Mouse (Mus musculus) limb, embryonic 12.5 days (tissue): ENCODE measurements around the gene Abhd2. TPM values are rescaled to one million over a fixed set of nuclear protein-coding genes. Genes with fewer than 3 reads are reported as not detected.
"Not testable (repeated sequence)": the region's sequence is repeated elsewhere in the genome, so short reads cannot be mapped to it uniquely, and the experiment has no call there.

Experiments used
- ATAC-seq: fragments of 200-750 bp; cut with Nextera tagmentation; 2 replicates; pipeline ENCODE4 v1.8.0; 2017; ENCODE audit warnings: low read depth, moderate TSS enrichment; ENCODE audit not compliant: insufficient number of reproducible peaks, insufficient read depth, low FRiP score, low TSS enrichment
- H3K27ac ChIP-seq: fragments of 300-500 bp; sonication (generic); 2 replicates; pipeline ENCODE4 v1.5.1; 2016; ENCODE audit warnings: mild to moderate bottlenecking, moderate library complexity
- H3K27me3 ChIP-seq: fragments of 300-500 bp; sonication (generic); 2 replicates; pipeline ENCODE4 v1.6.1; 2016; ENCODE audit warnings: mild to moderate bottlenecking, moderate library complexity
- H3K36me3 ChIP-seq: fragments of 300-500 bp; sonication (generic); 2 replicates; pipeline ENCODE4 v1.6.1; 2016; ENCODE audit warnings: mild to moderate bottlenecking, moderate library complexity
- H3K4me1 ChIP-seq: fragments of 300-500 bp; sonication (generic); replicated peaks from 2 replicates; pipeline ENCODE4 v1.6.1; 2016
- H3K4me2 ChIP-seq: fragments of 300-500 bp; sonication (generic); 2 replicates; pipeline ENCODE4 v1.6.1; 2016; ENCODE audit warnings: mild to moderate bottlenecking, moderate library complexity
- H3K4me3 ChIP-seq: fragments of 300-500 bp; sonication (generic); replicated peaks from 2 replicates; pipeline ENCODE4 v1.5.1; 2016; ENCODE audit warnings: mild to moderate bottlenecking
- H3K9ac ChIP-seq: fragments of 300-500 bp; sonication (generic); replicated peaks from 2 replicates; pipeline ENCODE4 v1.6.1; 2016; ENCODE audit warnings: mild to moderate bottlenecking, moderate library complexity
- H3K9me3 ChIP-seq: fragments of 300-500 bp; sonication (generic); 2 replicates; pipeline ENCODE4 v1.6.1; 2016; ENCODE audit warnings: mild to moderate bottlenecking, moderate library complexity
- WGBS: fragments of 180-500 bp; shearing (Covaris S2); methylation state at CpG from one replicate; pipeline ENCODE4 v1.1.7; 2016; 5-methylcytosine and 5-hydroxymethylcytosine counted together
- polyA plus RNA-seq: library from polyadenylated mRNA; unstranded; fragments of >200 nt; fragmentation: Nextera tagmentation; extraction: Ambion mirVana; gene quantifications from 2 replicates; pipeline ENCODE4 v1.2.1, GENCODE M21; 2016

Abhd2 gene
- polyA plus RNA-seq, 1 experiment from 2014 or later: 8.5 TPM

DNA sequence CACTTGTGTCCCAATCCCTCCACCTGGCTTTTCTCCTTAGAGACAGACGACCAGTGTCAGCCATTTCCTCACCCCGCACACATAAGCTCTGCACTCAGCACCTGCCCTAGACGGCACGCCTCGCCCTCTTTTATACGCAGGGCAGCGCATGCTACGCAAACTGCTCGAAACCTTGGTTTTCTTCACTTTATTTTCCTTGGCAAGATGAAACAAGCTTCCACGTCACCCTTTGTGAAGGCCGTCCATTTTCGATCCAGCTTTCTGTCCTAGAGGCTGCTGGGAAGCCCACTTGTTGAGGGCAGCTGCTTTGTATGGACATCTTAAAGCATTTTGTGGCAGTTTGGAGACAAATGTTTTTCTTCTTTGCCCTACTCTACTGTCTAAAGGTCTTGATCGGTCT, 5.4 kb downstream of the Abhd2 start:
- Histone ChIP-seq H3K36me3 (peaks cover 5% of the 10 kb centered on the region; the same call in 1 of the 2 replicates), H3K4me1 (peaks cover 50% of the 10 kb centered on the region), H3K27me3 (no peaks in the 10 kb centered on the region), H3K27ac (no peak overlapping the region), H3K9me3 (no peaks in the 10 kb centered on the region), H3K9ac (no peak overlapping the region), H3K4me3 (no peak overlapping the region), H3K4me2 (no peak overlapping the region)
- 85% methylated on average over 13 of the region's 13 CpGs for WGBS
- ATAC-seq: no peak

DNA sequence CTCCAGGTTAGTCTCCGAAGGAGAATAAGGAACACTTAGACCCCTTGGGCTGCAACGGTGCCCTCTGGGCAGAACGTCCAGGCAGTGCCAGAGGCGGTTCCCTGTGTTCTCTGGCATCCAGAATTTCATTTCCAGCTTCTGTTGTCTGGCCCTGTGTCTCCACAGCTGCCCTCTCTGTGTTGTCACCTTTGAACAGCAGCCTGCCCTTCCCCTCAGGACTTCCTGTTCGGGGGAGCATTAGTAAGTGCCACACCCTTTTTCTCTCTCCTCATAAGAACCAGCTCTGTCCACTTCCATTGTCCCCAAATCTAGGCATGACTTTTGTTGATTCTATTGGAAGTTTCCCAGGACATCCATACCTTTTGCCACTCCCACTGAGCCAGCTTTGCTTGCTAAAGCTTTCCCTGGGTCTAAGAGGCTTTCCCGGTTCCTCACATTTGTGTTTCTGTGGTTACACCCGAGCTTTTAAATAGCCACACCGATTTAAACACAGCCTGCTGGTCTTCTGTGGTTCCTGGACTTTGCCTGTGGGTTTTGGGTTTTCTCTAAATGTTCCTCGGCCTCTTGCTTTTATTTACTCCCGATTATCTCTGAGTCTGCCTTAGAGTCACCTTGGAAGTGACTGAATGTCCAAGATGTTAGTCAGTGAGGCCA, 6.5 kb downstream of the Abhd2 start:
- peaks cover 5% of the 10 kb centered on the region; the same call in 1 of the 2 replicates for H3K36me3 ChIP-seq
- H3K27me3 ChIP-seq: no peaks in the 10 kb centered on the region
- H3K4me3 ChIP-seq: no peak overlapping the region
- no peak for ATAC-seq
- no peak overlapping the region; the same call in 1 of the 2 replicates for H3K9ac ChIP-seq
- H3K9me3 ChIP-seq: no peaks in the 10 kb centered on the region
- peaks cover 41% of the 10 kb centered on the region for H3K4me1 ChIP-seq
- H3K4me2 ChIP-seq: no peak overlapping the region
- no peak overlapping the region for H3K27ac ChIP-seq
- 69% methylated on average over 10 of the region's 10 CpGs for WGBS

DNA sequence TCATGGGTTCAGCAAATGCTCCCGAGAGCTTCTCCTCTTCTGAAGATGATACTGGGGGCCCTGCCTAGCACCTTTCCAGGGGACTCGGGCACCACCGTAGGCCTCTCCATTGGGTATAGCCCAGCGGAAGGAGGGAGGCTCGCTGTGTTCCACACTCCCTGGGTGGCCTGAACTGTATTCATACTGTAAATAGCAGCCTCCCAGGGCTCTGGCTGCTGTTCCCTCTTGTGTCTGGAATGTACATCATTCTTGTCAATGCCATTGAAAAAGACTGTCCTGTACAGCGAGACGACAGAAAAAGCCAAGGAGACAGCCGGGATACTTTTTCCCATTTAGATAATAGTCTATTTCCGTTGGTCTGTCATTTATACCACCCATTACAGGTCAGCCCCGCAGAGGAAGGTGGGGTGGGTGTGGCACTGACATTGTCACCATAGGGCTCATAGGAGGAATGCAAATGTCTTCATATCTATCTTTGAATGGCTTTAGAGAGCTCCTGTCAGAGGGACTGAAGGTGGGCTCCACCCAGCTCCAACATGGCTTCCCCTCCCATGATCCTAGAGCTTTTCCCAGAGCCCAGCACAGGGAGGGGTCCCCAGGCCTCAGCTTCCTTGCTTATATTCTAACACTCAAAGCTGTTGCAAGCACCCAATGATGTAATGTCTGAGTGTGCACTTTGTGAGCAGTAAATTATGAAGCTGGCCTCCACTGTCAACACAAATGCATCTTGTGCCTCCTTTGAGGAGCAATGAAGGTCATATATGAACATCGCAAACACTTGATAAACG, 10.1 kb downstream of the Abhd2 start:
- Histone ChIP-seq H3K9me3 (no peaks in the 10 kb centered on the region), H3K4me2 (no peak overlapping the region), H3K4me3 (no peak overlapping the region), H3K4me1 (peaks cover 18% of the 10 kb centered on the region), H3K9ac (no peak overlapping the region), H3K27me3 (no peaks in the 10 kb centered on the region), H3K36me3 (peaks cover 5% of the 10 kb centered on the region; the same call in 1 of the 2 replicates), H3K27ac (no peak overlapping the region)
- WGBS: 88% methylated on average over 12 of the region's 12 CpGs
- no peak for ATAC-seq

DNA sequence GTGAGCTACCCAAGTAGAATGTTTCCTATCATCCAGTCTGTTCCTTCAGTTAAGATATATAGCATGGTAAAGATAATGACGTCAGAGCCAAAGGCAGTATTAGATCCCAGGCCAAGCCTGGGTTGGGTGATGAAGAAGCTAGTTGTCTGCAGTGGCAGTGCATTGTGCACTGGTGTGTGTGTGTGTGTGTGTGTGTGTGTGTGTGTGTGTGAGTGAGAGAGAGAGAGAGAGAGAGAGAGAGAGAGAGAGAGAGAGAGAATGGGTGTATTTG, 10.6 kb downstream of the Abhd2 start:
- not testable (repeated sequence) for H3K36me3 ChIP-seq, H3K9ac ChIP-seq, H3K27me3 ChIP-seq, H3K4me3 ChIP-seq, ATAC-seq, H3K4me2 ChIP-seq, H3K27ac ChIP-seq, H3K9me3 ChIP-seq
- peaks cover 15% of the 10 kb centered on the region for H3K4me1 ChIP-seq
- 62% methylated on average over 1 of the region's 1 CpGs for WGBS

DNA sequence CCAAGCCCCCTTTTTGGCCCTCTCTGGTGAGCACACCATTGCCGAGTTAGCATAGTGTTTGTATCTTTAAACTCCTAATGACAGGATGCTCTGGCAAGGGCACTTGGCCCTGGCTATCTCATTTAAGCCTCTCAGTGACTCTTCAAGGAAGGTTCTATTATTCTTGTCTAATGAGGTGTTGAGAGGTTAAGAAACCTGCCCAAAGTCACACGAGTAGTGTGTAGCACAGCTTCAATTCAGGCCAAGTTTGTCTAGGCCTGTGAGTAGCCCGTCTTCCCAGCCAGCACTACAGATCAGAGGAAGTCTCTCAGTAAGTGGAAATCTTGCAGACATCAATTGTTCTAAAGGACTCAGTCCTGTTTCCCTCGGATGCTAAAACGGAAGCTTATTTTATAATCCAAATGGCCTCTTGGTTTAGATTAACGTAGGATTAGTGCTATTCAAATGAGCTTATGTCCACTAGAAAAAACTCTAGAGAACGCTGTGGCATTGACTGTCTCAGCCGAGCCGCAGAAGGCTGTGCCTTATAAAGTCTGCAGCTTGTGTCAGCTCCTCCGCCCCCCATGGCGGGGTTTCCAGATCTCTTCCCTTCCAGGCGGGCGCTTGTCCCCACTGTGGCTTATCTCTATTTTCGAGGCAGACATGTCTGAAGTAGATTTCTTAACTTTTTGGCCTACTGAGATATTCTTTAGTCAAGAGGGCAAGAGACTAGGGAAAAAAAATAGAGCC, 11.3 kb downstream of the Abhd2 start:
- Histone ChIP-seq H3K4me3 (no peak overlapping the region), H3K27me3 (no peaks in the 10 kb centered on the region), H3K9ac (no peak overlapping the region), H3K4me2 (no peak overlapping the region), H3K27ac (no peak overlapping the region), H3K9me3 (no peaks in the 10 kb centered on the region), H3K4me1 (peaks cover 9% of the 10 kb centered on the region), H3K36me3 (peaks cover 5% of the 10 kb centered on the region; the same call in 1 of the 2 replicates)
- no peak for ATAC-seq
- WGBS: 79% methylated on average over 14 of the region's 14 CpGs

DNA sequence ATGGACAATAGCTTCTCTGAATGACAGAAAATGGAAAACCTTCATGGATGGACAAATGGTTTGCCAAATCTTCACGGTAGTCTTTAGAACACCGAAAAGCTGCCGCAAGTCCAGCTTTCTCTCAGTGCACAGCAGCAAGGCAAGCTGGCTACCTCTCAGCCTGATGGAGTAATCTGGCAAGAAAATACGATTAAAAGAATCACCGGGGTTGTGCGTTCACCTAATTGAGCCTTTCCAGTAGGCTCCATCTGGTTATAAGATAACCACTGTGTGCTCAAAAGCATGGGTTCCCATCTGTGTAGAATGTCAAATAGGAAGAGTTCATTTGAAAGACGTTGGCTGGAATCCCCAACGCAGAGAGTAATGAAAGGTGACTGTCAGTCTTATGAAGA, 11.9 kb downstream of the Abhd2 start:
- Histone ChIP-seq H3K36me3 (peaks cover 5% of the 10 kb centered on the region; the same call in 1 of the 2 replicates), H3K9me3 (no peaks in the 10 kb centered on the region), H3K4me2 (no peak overlapping the region), H3K27ac (no peak overlapping the region), H3K4me1 (peaks cover 6% of the 10 kb centered on the region), H3K4me3 (no peak overlapping the region), H3K27me3 (no peaks in the 10 kb centered on the region), H3K9ac (no peak overlapping the region)
- ATAC-seq: no peak
- WGBS: 94% methylated on average over 8 of the region's 8 CpGs

DNA sequence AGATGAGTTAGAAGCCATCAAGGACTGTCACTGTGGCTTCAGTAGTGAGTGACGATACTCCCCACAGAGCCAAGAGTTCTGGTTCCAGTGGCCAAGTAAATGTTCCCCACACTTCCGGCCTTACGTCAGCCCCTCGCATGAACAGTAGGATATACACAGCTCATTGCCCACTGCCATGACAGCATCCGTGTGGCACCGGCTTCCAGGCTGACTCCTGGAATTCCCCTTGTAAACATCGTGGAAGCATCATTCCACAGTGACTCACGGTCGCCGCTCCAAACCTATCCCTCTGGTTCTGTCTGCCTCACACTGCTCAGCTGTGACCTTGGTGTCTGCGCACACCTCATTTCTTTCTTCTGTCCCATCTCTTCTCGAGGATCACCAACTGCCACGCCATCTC, 12.4 kb downstream of the Abhd2 start:
- no peak overlapping the region for H3K9ac ChIP-seq
- H3K27me3 ChIP-seq: no peaks in the 10 kb centered on the region
- no peak overlapping the region for H3K4me2 ChIP-seq
- H3K36me3 ChIP-seq: peaks cover 5% of the 10 kb centered on the region; the same call in 1 of the 2 replicates
- ATAC-seq: no peak
- 90% methylated on average over 13 of the region's 13 CpGs for WGBS
- peaks cover 8% of the 10 kb centered on the region for H3K4me1 ChIP-seq
- no peak overlapping the region for H3K27ac ChIP-seq
- H3K4me3 ChIP-seq: no peak overlapping the region
- H3K9me3 ChIP-seq: no peaks in the 10 kb centered on the region

DNA sequence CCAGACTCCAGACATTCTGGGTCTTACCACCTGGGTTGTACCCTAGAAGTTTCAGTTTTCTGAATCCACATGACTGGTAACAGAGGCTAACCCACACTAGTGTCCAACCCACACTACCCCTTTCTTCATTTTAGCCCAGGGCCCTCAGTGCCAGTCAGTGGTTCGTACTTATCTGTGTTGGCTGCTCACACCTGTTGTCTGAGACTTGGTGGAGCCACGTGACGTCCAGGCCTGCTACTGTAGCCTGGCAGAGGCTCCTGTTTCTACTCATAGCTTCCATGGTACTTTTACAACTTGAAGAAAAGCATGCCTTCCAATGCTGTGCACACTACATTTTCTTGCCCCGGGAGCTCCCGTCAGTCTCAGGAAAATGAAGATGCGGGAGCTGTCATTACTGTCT, 14.2 kb downstream of the Abhd2 start:
- no peak for ATAC-seq
- H3K4me3 ChIP-seq: no peak overlapping the region
- peaks cover 5% of the 10 kb centered on the region; the same call in 1 of the 2 replicates for H3K36me3 ChIP-seq
- H3K9ac ChIP-seq: no peak overlapping the region
- no peak overlapping the region for H3K27ac ChIP-seq
- no peak overlapping the region for H3K4me2 ChIP-seq
- H3K9me3 ChIP-seq: no peaks in the 10 kb centered on the region
- H3K4me1 ChIP-seq: peaks cover 19% of the 10 kb centered on the region
- 87% methylated on average over 6 of the region's 6 CpGs for WGBS
- H3K27me3 ChIP-seq: no peaks in the 10 kb centered on the region

DNA sequence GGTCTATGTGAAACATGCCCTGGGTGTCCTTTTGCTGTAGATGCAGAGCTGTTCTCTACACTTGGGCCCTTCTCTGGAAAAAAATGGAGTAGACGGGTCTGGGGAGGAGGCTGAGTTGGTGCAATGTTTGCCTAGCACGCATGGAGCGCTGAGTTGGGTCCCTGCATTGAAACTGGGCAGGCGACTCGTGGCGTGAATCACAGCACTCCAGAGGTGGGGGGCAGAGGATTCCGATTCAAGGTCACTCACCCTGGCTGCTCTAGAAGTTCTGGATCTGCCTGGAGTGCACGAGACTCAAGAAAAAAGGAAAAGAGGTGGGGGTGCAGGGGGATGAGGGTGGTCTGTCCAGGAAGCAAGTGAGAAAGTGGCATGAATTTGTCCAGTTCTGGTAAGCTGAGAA, 14.9 kb downstream of the Abhd2 start:
- Histone ChIP-seq H3K36me3 (peaks cover 3% of the 10 kb centered on the region; the same call in 1 of the 2 replicates), H3K27ac (no peak overlapping the region), H3K27me3 (no peaks in the 10 kb centered on the region), H3K4me2 (no peak overlapping the region), H3K9me3 (no peaks in the 10 kb centered on the region), H3K4me1 (peaks cover 16% of the 10 kb centered on the region), H3K4me3 (no peak overlapping the region), H3K9ac (no peak overlapping the region)
- ATAC-seq: no peak
- WGBS: 90% methylated on average over 8 of the region's 8 CpGs

DNA sequence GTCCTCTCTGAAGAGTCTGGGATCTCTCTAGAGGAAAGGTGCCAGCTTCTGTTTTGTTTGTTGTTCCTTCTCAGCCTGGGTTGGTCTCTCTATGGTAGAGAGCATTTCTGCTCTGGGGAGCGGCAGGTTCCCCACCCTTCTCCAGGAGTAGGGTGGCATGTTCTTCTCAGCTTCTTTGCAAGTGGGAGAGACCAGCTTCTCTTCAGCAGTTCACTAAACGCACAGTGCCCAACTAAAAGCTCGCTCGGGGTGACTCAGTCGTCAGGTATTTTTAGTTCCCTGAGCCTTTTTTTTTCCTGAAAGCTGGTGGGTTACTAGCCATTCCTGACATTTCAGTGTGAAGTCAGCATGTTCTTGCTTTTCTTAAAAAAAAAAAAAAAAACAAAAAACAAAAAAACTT, 15.4 kb downstream of the Abhd2 start:
- H3K4me3 ChIP-seq: no peak overlapping the region
- H3K4me1 ChIP-seq: peaks cover 14% of the 10 kb centered on the region
- H3K36me3 ChIP-seq: no peaks in the 10 kb centered on the region
- WGBS: 93% methylated on average over 5 of the region's 5 CpGs
- no peaks in the 10 kb centered on the region for H3K9me3 ChIP-seq
- ATAC-seq: no peak
- no peak overlapping the region for H3K4me2 ChIP-seq
- H3K27me3 ChIP-seq: no peaks in the 10 kb centered on the region
- H3K27ac ChIP-seq: no peak overlapping the region
- H3K9ac ChIP-seq: no peak overlapping the region

DNA sequence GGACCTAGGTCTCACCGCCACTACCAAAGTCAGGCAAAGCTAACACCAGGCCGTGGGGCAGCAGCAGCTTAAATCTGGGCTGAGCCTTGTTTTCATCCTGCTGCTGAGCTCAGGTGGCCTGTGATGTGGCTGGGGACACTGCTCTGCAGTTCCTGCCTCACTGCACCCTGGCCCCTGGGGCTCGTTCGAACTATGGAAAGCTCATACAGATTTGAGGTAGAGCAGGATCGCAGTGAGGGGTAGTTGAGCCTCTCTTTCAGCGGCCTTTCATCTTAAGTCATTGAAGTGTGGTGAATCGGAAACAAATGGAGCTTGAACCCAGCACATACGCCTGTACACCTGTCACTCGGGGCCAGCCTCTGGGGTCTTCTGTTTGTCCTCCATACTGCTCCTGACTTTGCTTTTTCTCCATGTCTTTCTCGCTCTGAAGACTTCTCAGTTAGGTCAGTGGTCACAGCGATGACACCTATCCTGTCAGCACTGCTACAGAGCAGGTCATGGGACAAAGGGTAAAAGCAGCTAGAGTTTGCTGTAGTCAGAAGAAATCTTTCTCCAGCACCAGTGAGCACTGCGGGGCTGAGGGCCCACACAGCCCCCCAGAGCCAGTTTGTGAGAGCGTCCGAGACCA, 20.7 kb downstream of the Abhd2 start:
- Histone ChIP-seq H3K4me3 (no peak overlapping the region), H3K36me3 (peaks cover 26% of the 10 kb centered on the region), H3K4me2 (no peak overlapping the region), H3K9me3 (no peaks in the 10 kb centered on the region), H3K4me1 (peaks cover 14% of the 10 kb centered on the region), H3K27ac (no peak overlapping the region), H3K9ac (no peak overlapping the region), H3K27me3 (no peaks in the 10 kb centered on the region)
- WGBS: 81% methylated on average over 14 of the region's 14 CpGs
- ATAC-seq: no peak
